Mouse (Mus musculus) kidney, embryonic 16.5 days (tissue): ENCODE measurements around the gene Poc1a. TPM values are rescaled to one million over a fixed set of nuclear protein-coding genes. Genes with fewer than 3 reads are reported as not detected.
A peak's percentile ranks its signal among the peaks of the same experiment; 100 is the strongest.

Experiments used
- ATAC-seq: fragments of 200-750 bp; cut with Nextera tagmentation; 2 replicates; pipeline ENCODE4 v1.8.0; 2017; ENCODE audit warnings: moderate TSS enrichment; ENCODE audit not compliant: low FRiP score, low TSS enrichment
- H3K27ac ChIP-seq: fragments of 300-500 bp; sonication (generic); 2 replicates; pipeline ENCODE4 v1.5.1; 2014; ENCODE audit warnings: low read length
- H3K27me3 ChIP-seq: fragments of 300-500 bp; sonication (generic); 2 replicates; pipeline ENCODE4 v1.6.1; 2014; ENCODE audit warnings: low read length, control low read depth, mixed read lengths; ENCODE audit not compliant: insufficient read depth
- H3K36me3 ChIP-seq: fragments of 300-500 bp; sonication (generic); 2 replicates; pipeline ENCODE4 v1.6.1; 2014; ENCODE audit warnings: low read length, control low read depth, mixed read lengths; ENCODE audit not compliant: insufficient read depth
- H3K4me1 ChIP-seq: fragments of 300-500 bp; sonication (generic); 2 replicates; pipeline ENCODE4 v1.6.1; 2014; ENCODE audit warnings: low read length, control low read depth, mixed read lengths; ENCODE audit not compliant: insufficient read depth
- H3K4me2 ChIP-seq: fragments of 300-500 bp; sonication (generic); replicated peaks from 2 replicates; pipeline ENCODE4 v1.6.1; 2014; ENCODE audit warnings: low read depth, low read length
- H3K4me3 ChIP-seq: fragments of 300-500 bp; sonication (generic); 2 replicates; pipeline ENCODE4 v1.5.1; 2014; ENCODE audit warnings: mild to moderate bottlenecking, low read length
- H3K9ac ChIP-seq: fragments of 300-500 bp; sonication (generic); replicated peaks from 2 replicates; pipeline ENCODE4 v1.6.1; 2014; ENCODE audit warnings: low read length
- H3K9me3 ChIP-seq: fragments of 300-500 bp; sonication (generic); 2 replicates; pipeline ENCODE4 v1.6.1; 2016; ENCODE audit warnings: low read length, control low read depth
- WGBS: fragments of 180-500 bp; shearing (Covaris S2); extraction: QIAGEN DNeasy Blood & Tissue Kit; methylation state at CpG from one replicate; pipeline ENCODE4 v1.1.7; 2014; 5-methylcytosine and 5-hydroxymethylcytosine counted together
- polyA plus RNA-seq: library from polyadenylated mRNA; unstranded; fragments of >200 nt; fragmentation: Nextera tagmentation; extraction: Ambion mirVana; gene quantifications from 2 replicates; pipeline ENCODE4 v1.2.1, GENCODE M21; 2015

Gene Poc1a
- polyA plus RNA-seq, 1 experiment from 2014 or later = 29.2 TPM

DNA sequence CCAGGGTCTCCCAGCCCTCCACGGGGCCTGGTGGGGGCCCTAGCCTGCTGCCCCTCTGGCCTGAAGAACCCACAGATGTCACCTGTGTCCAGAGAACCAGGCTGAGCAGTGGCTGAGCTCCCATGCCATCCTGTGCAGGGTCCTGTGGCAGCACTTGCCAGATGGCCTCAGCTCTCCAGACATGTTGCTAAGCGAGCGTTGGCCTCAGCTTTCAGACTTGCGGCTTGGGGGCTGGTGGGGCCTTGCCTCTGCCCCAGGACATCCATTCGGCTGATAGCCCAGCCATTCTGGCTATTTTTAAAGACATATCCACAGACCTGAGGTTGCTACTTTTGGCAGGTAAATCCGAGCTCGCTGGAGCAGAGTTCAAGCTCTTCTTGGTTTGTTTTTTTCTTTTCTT lies 93.1 kb downstream of the Poc1a start:
- Histone ChIP-seq H3K9ac (no peak overlapping the region), H3K27me3 (no peaks in the 10 kb centered on the region), H3K27ac (no peak overlapping the region), H3K9me3 (no peaks in the 10 kb centered on the region), H3K4me2 (no peak overlapping the region), H3K4me1 (peaks cover 31% of the 10 kb centered on the region), H3K4me3 (no peak overlapping the region), H3K36me3 (peaks cover 57% of the 10 kb centered on the region)
- WGBS = 87% methylated on average over 7 of the region's 7 CpGs
- no peak for ATAC-seq

DNA sequence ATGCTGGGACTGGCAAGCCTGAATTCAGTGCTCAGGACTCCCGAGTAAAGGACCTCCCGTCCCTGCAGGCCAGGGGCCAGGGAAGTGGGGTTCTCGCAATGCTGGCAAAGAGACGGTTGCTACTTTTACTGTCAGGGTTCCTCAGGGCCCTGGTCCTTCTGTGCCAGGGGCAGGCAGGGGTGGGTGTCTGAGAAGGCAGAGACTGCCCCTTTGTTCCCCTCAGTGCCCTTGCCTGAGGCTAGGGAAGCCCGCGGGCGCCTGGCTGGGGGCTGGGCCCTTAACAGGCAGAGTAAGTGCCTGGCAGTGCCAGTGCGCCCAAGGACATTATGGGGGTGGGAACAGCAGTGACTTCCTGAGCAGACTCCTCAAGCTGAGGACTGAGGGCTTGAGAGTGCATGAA lies 96.4 kb downstream of the Poc1a start:
- WGBS = 92% methylated on average over 8 of the region's 8 CpGs
- Histone ChIP-seq H3K9me3 (no peaks in the 10 kb centered on the region), H3K27ac (no peak overlapping the region), H3K4me1 (peaks cover 7% of the 10 kb centered on the region), H3K9ac (no peak overlapping the region), H3K36me3 (peaks cover 51% of the 10 kb centered on the region), H3K4me3 (no peak overlapping the region), H3K4me2 (no peak overlapping the region), H3K27me3 (no peaks in the 10 kb centered on the region)
- no peak for ATAC-seq

GRCm38 (mm10) chr9:106378045-106378444 lies 97.2 kb downstream of the Poc1a start:
- Histone ChIP-seq H3K27me3 (no peaks in the 10 kb centered on the region), H3K4me2 (no peak overlapping the region), H3K36me3 (peaks cover 44% of the 10 kb centered on the region), H3K4me1 (peaks cover under 1% of the 10 kb centered on the region; the same call in 1 of the 2 replicates), H3K9me3 (no peaks in the 10 kb centered on the region), H3K9ac (no peak overlapping the region), H3K27ac (no peak overlapping the region), H3K4me3 (no peak overlapping the region)
- WGBS = 79% methylated on average over 3 of the region's 3 CpGs
- no peak for ATAC-seq

DNA sequence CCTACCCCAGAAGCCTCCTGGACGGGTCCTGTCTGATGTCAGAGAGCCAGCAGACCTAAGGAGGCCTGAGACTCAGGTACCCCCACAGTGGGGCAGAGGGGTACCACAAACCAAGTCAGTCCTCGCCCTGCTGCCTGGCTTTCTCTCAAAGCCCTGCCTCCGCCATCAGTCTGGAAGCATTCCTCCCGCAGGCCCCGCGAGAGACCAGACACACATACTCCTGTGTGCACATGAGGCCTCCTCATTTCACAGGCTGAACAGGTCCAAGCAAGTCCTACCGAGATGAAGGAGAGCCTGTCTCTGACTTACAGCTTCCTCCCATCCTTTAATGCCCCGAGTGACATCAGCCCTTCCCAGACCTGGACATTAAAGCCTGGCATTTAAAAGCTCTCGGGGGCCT lies 97.9 kb downstream of the Poc1a start:
- Histone ChIP-seq H3K4me2 (no peak overlapping the region), H3K27ac (no peak overlapping the region), H3K36me3 (peaks cover 37% of the 10 kb centered on the region), H3K9me3 (no peaks in the 10 kb centered on the region), H3K27me3 (no peaks in the 10 kb centered on the region), H3K4me3 (no peak overlapping the region), H3K4me1 (peaks cover 8% of the 10 kb centered on the region), H3K9ac (no peak overlapping the region)
- no peak for ATAC-seq
- WGBS = 58% methylated on average over 9 of the region's 9 CpGs

DNA sequence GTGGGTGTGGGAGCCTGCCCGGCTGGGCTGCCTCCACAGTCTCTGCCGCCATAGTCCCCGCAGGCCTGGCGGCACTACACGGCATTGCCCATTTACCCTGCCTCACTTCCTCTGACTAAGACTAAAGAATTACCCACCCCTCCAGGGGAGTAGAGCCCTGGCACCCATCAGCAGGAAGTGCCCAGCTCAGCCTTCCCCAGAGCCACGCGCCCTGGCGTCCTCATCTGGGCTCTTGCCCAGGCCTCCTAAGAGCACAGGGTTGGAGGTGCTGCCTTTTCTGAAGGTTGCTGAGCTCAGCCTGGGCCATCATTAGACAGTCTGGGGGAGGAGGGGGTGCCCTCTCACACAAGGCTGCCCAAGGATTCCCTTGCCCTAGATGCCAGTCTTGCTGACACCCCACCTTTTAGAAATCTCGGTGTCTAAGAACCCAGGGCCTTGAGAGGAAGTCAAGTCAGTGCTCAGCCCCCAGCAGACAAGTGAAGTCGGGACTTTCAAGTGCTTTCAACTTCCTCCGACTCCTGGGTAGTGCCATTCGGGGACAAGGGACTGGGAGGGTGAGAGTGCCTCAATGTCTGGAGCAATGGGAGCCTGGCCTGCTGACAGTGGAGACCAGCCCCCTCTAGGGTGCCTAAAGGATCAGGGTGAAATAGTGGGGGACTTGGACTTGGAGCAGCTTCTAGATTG lies 105.5 kb downstream of the Poc1a start:
- no peak overlapping the region for H3K27ac ChIP-seq
- whole genome bisulfite sequencing = 78% methylated on average over 12 of the region's 12 CpGs
- no peak for ATAC-seq
- H3K9ac ChIP-seq = no peak overlapping the region
- no peaks in the 10 kb centered on the region for H3K36me3 ChIP-seq
- 0 out of 2 replicates have a peak, but pooled peaks cover 2% of the 10 kb centered on the region for H3K9me3 ChIP-seq
- no peak overlapping the region for H3K4me2 ChIP-seq
- no peak overlapping the region for H3K4me3 ChIP-seq
- no peaks in the 10 kb centered on the region for H3K27me3 ChIP-seq
- peaks cover 23% of the 10 kb centered on the region for H3K4me1 ChIP-seq

DNA sequence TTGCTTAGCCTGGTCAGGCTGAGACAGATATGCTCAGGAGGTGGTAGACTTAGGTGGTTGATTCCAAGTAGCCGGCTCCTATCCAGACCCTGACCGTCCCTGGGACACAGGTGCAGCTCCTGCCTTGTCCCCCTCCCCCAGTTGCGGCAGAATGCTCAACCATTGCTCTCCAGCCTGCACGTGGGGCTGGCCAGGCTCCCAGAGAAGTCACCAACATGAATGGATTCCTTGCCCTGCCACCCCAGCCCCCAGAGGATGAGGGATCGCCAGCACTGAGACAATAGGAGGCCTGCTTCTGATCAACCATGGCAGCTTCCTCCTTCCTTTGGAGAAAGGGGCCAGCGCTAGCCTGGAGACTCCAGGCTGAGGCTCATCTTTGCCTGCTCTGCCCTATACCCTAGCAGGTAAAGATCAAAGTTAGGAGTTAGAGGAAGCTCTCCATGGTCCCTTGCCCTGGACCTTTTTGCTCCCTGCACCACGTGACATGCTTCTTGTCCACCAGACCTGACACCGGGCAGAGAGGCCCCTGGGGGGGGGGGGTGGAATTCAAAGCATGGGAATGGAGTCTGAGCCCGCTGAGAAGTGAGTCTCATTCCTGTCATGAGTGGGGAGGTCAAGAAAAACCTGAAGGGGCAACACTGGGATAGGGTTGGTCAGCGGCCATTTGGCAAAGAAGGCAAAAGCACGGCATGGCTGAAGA lies 112.1 kb downstream of the Poc1a start:
- Histone ChIP-seq H3K9ac (no peak overlapping the region), H3K4me2 (no peak overlapping the region), H3K9me3 (0 out of 2 replicates have a peak, but pooled peaks cover 2% of the 10 kb centered on the region), H3K27me3 (no peaks in the 10 kb centered on the region), H3K4me1 (peaks cover 19% of the 10 kb centered on the region), H3K27ac (no peak overlapping the region), H3K4me3 (no peak overlapping the region), H3K36me3 (no peaks in the 10 kb centered on the region)
- 61% methylated on average over 11 of the region's 11 CpGs for WGBS
- ATAC-seq = no peak; the same call in 1 of the 2 replicates

GRCm38 (mm10) chr9:106393548-106393947 lies 112.7 kb downstream of the Poc1a start:
- Histone ChIP-seq H3K9me3 (0 out of 2 replicates have a peak, but pooled peaks cover 2% of the 10 kb centered on the region), H3K4me1 (peaks cover 19% of the 10 kb centered on the region), H3K4me3 (no peak overlapping the region), H3K4me2 (no peak overlapping the region), H3K27ac (no peak overlapping the region), H3K27me3 (no peaks in the 10 kb centered on the region), H3K36me3 (no peaks in the 10 kb centered on the region), H3K9ac (no peak overlapping the region)
- WGBS = 81% methylated on average over 8 of the region's 8 CpGs
- no peak for ATAC-seq

GRCm38 (mm10) chr9:106394649-106395602 lies 114.1 kb downstream of the Poc1a start:
- H3K9me3 ChIP-seq = no peaks in the 10 kb centered on the region
- peak; percentile 55; the same call in 1 of the 2 replicates for ATAC-seq
- H3K4me1 ChIP-seq = peaks cover 19% of the 10 kb centered on the region
- no peaks in the 10 kb centered on the region for H3K36me3 ChIP-seq
- no peak overlapping the region for H3K27ac ChIP-seq
- no peaks in the 10 kb centered on the region for H3K27me3 ChIP-seq
- 50% methylated on average over 11 of the region's 11 CpGs for WGBS
- H3K4me2 ChIP-seq = no peak overlapping the region
- H3K4me3 ChIP-seq = no peak overlapping the region
- peak overlapping the region; percentile 39 for H3K9ac ChIP-seq

- H3K4me2 ChIP-seq = no peak overlapping the region
- no peak for ATAC-seq
- H3K9ac ChIP-seq = no peak overlapping the region
- no peaks in the 10 kb centered on the region for H3K36me3 ChIP-seq
- 77% methylated on average over 4 of the region's 4 CpGs for WGBS
- no peak overlapping the region for H3K4me3 ChIP-seq
- peaks cover 10% of the 10 kb centered on the region for H3K4me1 ChIP-seq
- H3K27ac ChIP-seq = no peak overlapping the region
- no peaks in the 10 kb centered on the region for H3K27me3 ChIP-seq
- H3K9me3 ChIP-seq = no peaks in the 10 kb centered on the region
These were observed 116.9 kb downstream of the Poc1a start for GRCm38 (mm10) chr9:106397733-106398132.
